Mouse (Mus musculus) ES-E14 (cell line): ENCODE measurements around the gene Pcgf1. TPM values are rescaled to one million over a fixed set of nuclear protein-coding genes. Genes with fewer than 3 reads are reported as not detected.

Experiments used
- DNase-seq: peaks from one replicate; pipeline ENCODE4 v3.0.0-alpha.2; 2013; ENCODE audit warnings: low read depth, low spot score
- H3K27ac ChIP-seq: 2 replicates; pipeline ENCODE4 v1.5.1; 2012; ENCODE audit warnings: low read depth, mild to moderate bottlenecking, low read length, moderate library complexity, mixed read lengths; ENCODE audit not compliant: poor library complexity, insufficient read depth, severe bottlenecking
- H3K36me3 ChIP-seq: 2 replicates; pipeline ENCODE4 v1.6.1; 2012; ENCODE audit warnings: mild to moderate bottlenecking, low read length, moderate library complexity, mixed read lengths; ENCODE audit not compliant: control insufficient read depth, poor library complexity, insufficient read depth, severe bottlenecking
- H3K4me1 ChIP-seq, 2 experiments: fragments of 150-350 bp in 1 of 2; sonication (generic) in 1 of 2; 2 replicates each; pipeline ENCODE4 v1.6.1; 2012; ENCODE audit warnings: low read length in 2 of 2, mild to moderate bottlenecking in 1 of 2, mixed read lengths in 1 of 2; ENCODE audit not compliant: control insufficient read depth in 2 of 2, insufficient read depth in 2 of 2, poor library complexity in 1 of 2
- H3K4me3 ChIP-seq, 2 experiments: fragments of 150-350 bp in 1 of 2; sonication (generic) in 1 of 2; 2 replicates each; pipeline ENCODE4 v1.5.1; 2012; ENCODE audit warnings: low read length in 2 of 2, low read depth in 1 of 2, mild to moderate bottlenecking in 1 of 2, mixed read lengths in 1 of 2; ENCODE audit not compliant: insufficient read depth in 1 of 2, poor library complexity in 1 of 2, severe bottlenecking in 1 of 2
- H3K9ac ChIP-seq: 2 replicates; pipeline ENCODE4 v1.6.1; 2012; ENCODE audit warnings: low read depth, mild to moderate bottlenecking, low read length, mixed read lengths; ENCODE audit not compliant: poor library complexity, insufficient read depth, severe bottlenecking
- H3K9me3 ChIP-seq: fragments of 150-350 bp; sonication (generic); 2 replicates; pipeline ENCODE4 v1.6.1; 2012; ENCODE audit warnings: low read depth, mild to moderate bottlenecking, low read length; ENCODE audit not compliant: control insufficient read depth, insufficient read depth
- CHD2 ChIP-seq: IDR thresholded peaks from 2 replicates; pipeline ENCODE4 v1.6.1; 2014; ENCODE audit warnings: mild to moderate bottlenecking, low read depth, low read length, inconsistent platforms
- HCFC1 ChIP-seq: IDR thresholded peaks from 2 replicates; pipeline ENCODE4 v1.6.1; 2012; ENCODE audit warnings: low read length, inconsistent platforms, borderline replicate concordance; ENCODE audit not compliant: insufficient read depth
- MAFK ChIP-seq: IDR thresholded peaks from 2 replicates; pipeline ENCODE4 v1.6.1; 2014; ENCODE audit warnings: mild to moderate bottlenecking, low read depth, low read length, inconsistent platforms; ENCODE audit not compliant: insufficient read depth
- ZC3H11A ChIP-seq: IDR thresholded peaks from 2 replicates; pipeline ENCODE4 v1.6.1; 2012; ENCODE audit warnings: low read depth, mild to moderate bottlenecking, inconsistent platforms, low read length, borderline replicate concordance
- ZNF384 ChIP-seq: IDR thresholded peaks from 2 replicates; pipeline ENCODE4 v1.6.1; 2012; ENCODE audit warnings: low read depth, low read length, inconsistent platforms
- in situ Hi-C, 2 experiments: fragments of 600-800 bp; cut with MboI; formaldehyde crosslinking; loops; one replicate each; pipeline ENCODE4 v1.15.1; 2025; ENCODE audit warnings: low sequenced_read_pairs in 2 of 2, inconsistent platforms in 1 of 2; ENCODE audit not compliant: unreplicated experiment in 2 of 2
- total RNA-seq: library from RNA; depleted of rRNA; stranded (reverse); fragments of 300-350 nt; gene quantifications from 2 replicates; pipeline ENCODE4 v1.2.3, GENCODE M21; 2012

The Pcgf1 gene
- total RNA-seq, 1 experiment = 12.7 TPM

GRCm38 (mm10) chr6:83070311-83071219 is 7.1 kb upstream of the Pcgf1 start:
- no peak for DNase-seq

GRCm38 (mm10) chr6:83071220-83071619 is 6.4 kb upstream of the Pcgf1 start:
- H3K27ac ChIP-seq = no peak overlapping the region
- no peak overlapping the region for H3K9ac ChIP-seq
- H3K4me3 ChIP-seq = peak overlapping the region; percentile 31 to 47; a peak in 2 of 4 replicates
- in situ Hi-C loops = loop anchor here (5.0 to 25.0 kb wide), 3 partner anchors 641 to 1516 kb away; partner anchors contain the start of genes Vax2 (in 2 of the 2) and Cyp26b1 (in 1 of the 2)
- no peaks in the 10 kb centered on the region for H3K36me3 ChIP-seq
- no peaks in the 10 kb centered on the region for H3K9me3 ChIP-seq
- no peak for TF ChIP-seq ZC3H11A
- no peak for TF ChIP-seq ZNF384
- no peak for TF ChIP-seq CHD2
- TF ChIP-seq MAFK = no peak
- no peak for TF ChIP-seq HCFC1
- H3K4me1 ChIP-seq = peaks cover 0 to 3% of the 10 kb centered on the region in 2 experiments; a peak in 1 of 4 replicates
- no peak for DNase-seq

More at GRCm38 (mm10) chr6:83070311-83071219, 7.1 kb upstream of the Pcgf1 start:
- H3K9me3 ChIP-seq = no peaks in the 10 kb centered on the region
- H3K4me3 ChIP-seq = peak overlapping the region; percentile 47 to 55
- no peak overlapping the region for H3K27ac ChIP-seq
- no peak overlapping the region for H3K9ac ChIP-seq
- in situ Hi-C loops = loop anchor here (5.0 to 25.0 kb wide), 3 partner anchors 642 to 1517 kb away; partner anchors contain the start of genes Vax2 (in 2 of the 2) and Cyp26b1 (in 1 of the 2)
- no peak for TF ChIP-seq ZNF384
- no peak for TF ChIP-seq CHD2
- TF ChIP-seq HCFC1 = no peak
- TF ChIP-seq ZC3H11A = no peak
- TF ChIP-seq MAFK = no peak
- no peaks in the 10 kb centered on the region for H3K36me3 ChIP-seq
- peaks cover 0 to 3% of the 10 kb centered on the region in 2 experiments; a peak in 1 of 4 replicates for H3K4me1 ChIP-seq

- H3K9me3 ChIP-seq = no peaks in the 10 kb centered on the region
- TF ChIP-seq CHD2 (no peak), MAFK (no peak), ZNF384 (no peak), HCFC1 (no peak), ZC3H11A (no peak)
- H3K4me1 ChIP-seq = peaks cover 2% of the 10 kb centered on the region in 2 experiments; a peak in 1 of 4 replicates
- no peak overlapping the region for H3K4me3 ChIP-seq
- H3K27ac ChIP-seq = no peak overlapping the region
- in situ Hi-C loops = loop anchor here (5.0 to 25.0 kb wide), 3 partner anchors 637 to 1512 kb away; partner anchors contain the start of genes Vax2 (in 2 of the 2) and Cyp26b1 (in 1 of the 2)
- DNase-seq = no peak
- peaks cover 2% of the 10 kb centered on the region; the same call in 1 of the 2 replicates for H3K36me3 ChIP-seq
- no peak overlapping the region for H3K9ac ChIP-seq
Measured at GRCm38 (mm10) chr6:83074979-83075378, 2.7 kb upstream of the Pcgf1 start.

- in situ Hi-C loops = no loop called here
Measured at GRCm38 (mm10) chr6:83078324-83078858, 722 bp downstream of the Pcgf1 start.

More at GRCm38 (mm10) chr6:83078324-83078858, 722 bp downstream of the Pcgf1 start:
- Histone ChIP-seq H3K4me1 (0 out of 4 replicates have a peak, but pooled peaks cover 0 to 2% of the 10 kb centered on the region in 2 experiments), H3K4me3 (peak overlapping the region; percentile 83 to 90), H3K9me3 (no peaks in the 10 kb centered on the region), H3K27ac (peak overlapping the region; percentile 75), H3K9ac (peak overlapping the region; percentile 93), H3K36me3 (peaks cover 2% of the 10 kb centered on the region)
- DNase-seq = peak; percentile 97
- TF ChIP-seq MAFK = no peak
- no peak for TF ChIP-seq ZNF384
